Mouse (Mus musculus) testis, adult 2 months (tissue): Measurements from ENCODE around the gene Hadhb. TPM values are rescaled to one million over a fixed set of nuclear protein-coding genes. Genes with fewer than 3 reads are reported as not detected.

Experiments used
- H3K27ac ChIP-seq: fragments of 200-500 bp; 2 replicates; pipeline ENCODE4 v1.5.1; 2012; ENCODE audit warnings: low read depth, low read length; ENCODE audit not compliant: control insufficient read depth, insufficient read depth
- H3K27me3 ChIP-seq: fragments of 200-500 bp; 2 replicates; pipeline ENCODE4 v1.6.1; 2012; ENCODE audit warnings: mild to moderate bottlenecking, low read length, moderate library complexity; ENCODE audit not compliant: control insufficient read depth, insufficient read depth
- H3K36me3 ChIP-seq: fragments of 200-500 bp; 2 replicates; pipeline ENCODE4 v1.6.1; 2012; ENCODE audit warnings: mild to moderate bottlenecking, low read length; ENCODE audit not compliant: control insufficient read depth, insufficient read depth
- H3K4me1 ChIP-seq: fragments of 200-500 bp; 2 replicates; pipeline ENCODE4 v1.6.1; 2012; ENCODE audit warnings: low read length; ENCODE audit not compliant: control insufficient read depth, insufficient read depth
- H3K4me3 ChIP-seq: fragments of 200-500 bp; 2 replicates; pipeline ENCODE4 v1.5.1; 2012; ENCODE audit warnings: low read depth, mild to moderate bottlenecking, low read length, moderate library complexity, mixed read lengths; ENCODE audit not compliant: control insufficient read depth
- CTCF ChIP-seq: fragments of 200-500 bp; IDR thresholded peaks from 2 replicates; pipeline ENCODE4 v1.5.1; 2012; ENCODE audit warnings: low read depth, mild to moderate bottlenecking, inconsistent platforms, low read length, moderate library complexity; ENCODE audit not compliant: control insufficient read depth, insufficient read depth, insufficient replicate concordance
- POLR2A ChIP-seq: fragments of 200-500 bp; IDR thresholded peaks from 2 replicates; pipeline ENCODE4 v1.6.1; 2012; ENCODE audit warnings: low read depth, mild to moderate bottlenecking, inconsistent platforms, low read length, moderate library complexity; ENCODE audit not compliant: control insufficient read depth
- polyA plus RNA-seq: library from polyadenylated mRNA; depleted of rRNA; stranded (reverse); fragments of >200 nt; gene quantifications from 2 replicates; pipeline ENCODE4 v1.2.3, GENCODE M21; 2012

Hadhb gene
- polyA plus RNA-seq, 1 experiment = 60.1 TPM

- TF ChIP-seq CTCF = no peak
- TF ChIP-seq POLR2A = no peak
- Histone ChIP-seq H3K4me1 (no peaks in the 10 kb centered on the region), H3K4me3 (no peak overlapping the region), H3K36me3 (peaks cover 5% of the 10 kb centered on the region), H3K27ac (no peak overlapping the region), H3K27me3 (no peaks in the 10 kb centered on the region)
Observed at GRCm38 (mm10) chr5:30148133-30148920, 6.7 kb upstream of the Hadhb start.

GRCm38 (mm10) chr5:30152007-30152406 lies 3.0 kb upstream of the Hadhb start:
- Histone ChIP-seq H3K27me3 (no peaks in the 10 kb centered on the region), H3K36me3 (no peaks in the 10 kb centered on the region), H3K4me1 (no peaks in the 10 kb centered on the region), H3K4me3 (no peak overlapping the region), H3K27ac (no peak overlapping the region)
- no peak for TF ChIP-seq POLR2A
- TF ChIP-seq CTCF = no peak

- Histone ChIP-seq H3K27me3 (no peaks in the 10 kb centered on the region), H3K4me3 (no peak overlapping the region), H3K27ac (no peak overlapping the region), H3K36me3 (no peaks in the 10 kb centered on the region), H3K4me1 (no peaks in the 10 kb centered on the region)
- TF ChIP-seq CTCF = no peak
- TF ChIP-seq POLR2A = no peak
Observed at GRCm38 (mm10) chr5:30152413-30152812, 2.6 kb upstream of the Hadhb start.

GRCm38 (mm10) chr5:30153222-30153621 lies 1.8 kb upstream of the Hadhb start:
- no peaks in the 10 kb centered on the region for H3K27me3 ChIP-seq
- no peak overlapping the region; the same call in 1 of the 2 replicates for H3K4me3 ChIP-seq
- no peaks in the 10 kb centered on the region for H3K4me1 ChIP-seq
- H3K27ac ChIP-seq = no peak overlapping the region
- H3K36me3 ChIP-seq = no peaks in the 10 kb centered on the region
- TF ChIP-seq CTCF (no peak), POLR2A (no peak)

- H3K36me3 ChIP-seq = no peaks in the 10 kb centered on the region
- H3K27me3 ChIP-seq = no peaks in the 10 kb centered on the region
- H3K27ac ChIP-seq = peak overlapping the region; percentile 99
- H3K4me1 ChIP-seq = no peaks in the 10 kb centered on the region
- TF ChIP-seq CTCF (no peak), POLR2A (no peak)
- H3K4me3 ChIP-seq = peak overlapping the region; percentile 93; the same call in 1 of the 2 replicates
Observed at GRCm38 (mm10) chr5:30154013-30154412, 1.0 kb upstream of the Hadhb start.

- Histone ChIP-seq H3K36me3 (no peaks in the 10 kb centered on the region), H3K4me1 (no peaks in the 10 kb centered on the region), H3K27ac (peak overlapping the region; percentile 99), H3K4me3 (peak overlapping the region; percentile 93), H3K27me3 (no peaks in the 10 kb centered on the region)
- TF ChIP-seq CTCF (no peak), POLR2A (0 out of 2 replicates have a peak, but pooled peaks have one; percentile 33)
Observed at GRCm38 (mm10) chr5:30155395-30155792, 346 bp downstream of the Hadhb start.

- H3K4me3 ChIP-seq = peak overlapping the region; percentile 93
- peak overlapping the region; percentile 99 for H3K27ac ChIP-seq
- no peak for TF ChIP-seq CTCF
- TF ChIP-seq POLR2A = no peak
- no peaks in the 10 kb centered on the region for H3K4me1 ChIP-seq
- H3K36me3 ChIP-seq = no peaks in the 10 kb centered on the region
- no peaks in the 10 kb centered on the region for H3K27me3 ChIP-seq
Observed at GRCm38 (mm10) chr5:30155821-30156629, 977 bp downstream of the Hadhb start.
